Mouse (Mus musculus) thymus, postnatal 36 days (tissue): Measurements from ENCODE around the gene Pkig.
"Not testable (repeated sequence)": the region's sequence is repeated elsewhere in the genome, so short reads cannot be mapped to it uniquely, and the experiment has no call there.

ENCODE experiments used
- DNase-seq, 2 experiments: peaks; one replicate each; pipeline ENCODE4 v3.0.0; 2022; ENCODE audit warnings: mixed read lengths in 2 of 2

Pkig gene

GRCm38 (mm10) chr2:163657975-163658886 is at the start of gene Pkig:
Gene Pkig, plus strand, starts transcription at chr2:163658386.
- peak; percentile 82 to 88 for DNase-seq

GRCm38 (mm10) chr2:163609281-163609975 is 48.8 kb upstream of the Pkig start:
- no peak for DNase-seq

GRCm38 (mm10) chr2:163611176-163611575 is 47.0 kb upstream of the Pkig start:
- DNase-seq: no peak

GRCm38 (mm10) chr2:163613206-163613605 is 45.0 kb upstream of the Pkig start:
- no peak for DNase-seq

GRCm38 (mm10) chr2:163613990-163614389 is 44.2 kb upstream of the Pkig start:
- no peak for DNase-seq

GRCm38 (mm10) chr2:163615401-163615800 is 42.8 kb upstream of the Pkig start:
- no peak for DNase-seq

GRCm38 (mm10) chr2:163615906-163616651 is 42.1 kb upstream of the Pkig start:
- DNase-seq: no peak

GRCm38 (mm10) chr2:163616652-163617227 is 41.4 kb upstream of the Pkig start:
- DNase-seq: no peak

GRCm38 (mm10) chr2:163617232-163617863 is 40.8 kb upstream of the Pkig start:
- DNase-seq: no peak

GRCm38 (mm10) chr2:163617874-163618273 is 40.3 kb upstream of the Pkig start:
- DNase-seq: no peak

GRCm38 (mm10) chr2:163620451-163620850 is 37.7 kb upstream of the Pkig start:
- DNase-seq: no peak

- DNase-seq: not testable (repeated sequence)
These were observed 36.8 kb upstream of the Pkig start for GRCm38 (mm10) chr2:163621401-163621800.

GRCm38 (mm10) chr2:163631223-163631622 is 27.0 kb upstream of the Pkig start:
- no peak for DNase-seq

GRCm38 (mm10) chr2:163631715-163632114 is 26.5 kb upstream of the Pkig start:
- DNase-seq: no peak

GRCm38 (mm10) chr2:163634211-163634610 is 24.0 kb upstream of the Pkig start:
- DNase-seq: no peak

- no peak for DNase-seq
These were observed 22.1 kb upstream of the Pkig start for GRCm38 (mm10) chr2:163636057-163636456.

- DNase-seq: no peak
These were observed 20.4 kb upstream of the Pkig start for GRCm38 (mm10) chr2:163637655-163638266.

- DNase-seq: no peak
These were observed 17.7 kb upstream of the Pkig start for GRCm38 (mm10) chr2:163640493-163640892.

- DNase-seq: no peak
These were observed 16.5 kb upstream of the Pkig start for GRCm38 (mm10) chr2:163641681-163642080.

GRCm38 (mm10) chr2:163642685-163643575 is 15.3 kb upstream of the Pkig start:
- DNase-seq: peak; percentile 50 to 61

GRCm38 (mm10) chr2:163643576-163643971 is 14.6 kb upstream of the Pkig start:
- DNase-seq: no peak
